Mouse (Mus musculus) hindbrain, postnatal 0 days (tissue): ENCODE results near the gene Defb21. TPM values are rescaled to one million over a fixed set of nuclear protein-coding genes. Genes with fewer than 3 reads are reported as not detected.

Experiments used
- ATAC-seq: fragments of 200-750 bp; cut with Nextera tagmentation; 2 replicates; pipeline ENCODE4 v1.8.0; 2017; ENCODE audit warnings: mild to moderate bottlenecking, moderate TSS enrichment, moderate library complexity
- DNase-seq: peaks from one replicate; pipeline ENCODE4 v3.0.0-alpha.2; 2015; ENCODE audit warnings: low spot score
- H3K27ac ChIP-seq: fragments of 300-500 bp; sonication (generic); 2 replicates; pipeline ENCODE4 v1.5.1; 2014; ENCODE audit warnings: mild to moderate bottlenecking
- H3K27me3 ChIP-seq: fragments of 300-500 bp; sonication (generic); 2 replicates; pipeline ENCODE4 v1.6.1; 2014; ENCODE audit warnings: low read length, mixed read lengths; ENCODE audit not compliant: insufficient read depth
- H3K36me3 ChIP-seq: fragments of 300-500 bp; sonication (generic); 2 replicates; pipeline ENCODE4 v1.6.1; 2014; ENCODE audit warnings: low read length, mixed read lengths; ENCODE audit not compliant: insufficient read depth
- H3K4me1 ChIP-seq: fragments of 300-500 bp; sonication (generic); 2 replicates; pipeline ENCODE4 v1.6.1; 2014; ENCODE audit warnings: antibody characterized with exemption, low read length, mixed read lengths; ENCODE audit not compliant: insufficient read depth
- H3K4me2 ChIP-seq: fragments of 300-500 bp; sonication (generic); 2 replicates; pipeline ENCODE4 v1.6.1; 2014; ENCODE audit warnings: low read depth, mild to moderate bottlenecking, low read length, moderate library complexity, mixed read lengths
- H3K4me3 ChIP-seq: fragments of 300-500 bp; sonication (generic); 2 replicates; pipeline ENCODE4 v1.5.1; 2014; ENCODE audit warnings: low read length
- H3K9ac ChIP-seq: fragments of 300-500 bp; sonication (generic); replicated peaks from 2 replicates; pipeline ENCODE4 v1.6.1; 2014; ENCODE audit warnings: mild to moderate bottlenecking, low read length, moderate library complexity, mixed read lengths
- H3K9me3 ChIP-seq: fragments of 300-500 bp; sonication (generic); 2 replicates; pipeline ENCODE4 v1.6.1; 2016; ENCODE audit warnings: low read length, mixed read lengths
- CTCF ChIP-seq: IDR thresholded peaks from 2 replicates; pipeline ENCODE4 v1.5.1; 2016; ENCODE audit warnings: antibody characterized with exemption, control low read depth, low read depth
- WGBS: fragments of 180-500 bp; shearing (Covaris S2); extraction: QIAGEN DNeasy Blood & Tissue Kit; methylation state at CpG from one replicate; pipeline ENCODE4 v1.1.7; 2014; 5-methylcytosine and 5-hydroxymethylcytosine counted together
- polyA plus RNA-seq: library from polyadenylated mRNA; unstranded; fragments of >200 nt; fragmentation: Nextera tagmentation; extraction: Ambion mirVana; gene quantifications from 2 replicates; pipeline ENCODE4 v1.2.1, GENCODE M21; 2015
- total RNA-seq: library from RNA; depleted of rRNA; stranded (reverse); fragments of >200 nt; gene quantifications from 2 replicates; pipeline ENCODE4 v1.2.3, GENCODE M21; 2014

The Defb21 gene
- total and polyA plus RNA-seq, 2 experiments from 2014 or later, result not detected

GRCm38 (mm10) chr2:152601275-152601960, 28.9 kb downstream of the Defb21 start:
- Histone ChIP-seq H3K9ac (no peak overlapping the region), H3K9me3 (no peaks in the 10 kb centered on the region), H3K27me3 (no peaks in the 10 kb centered on the region), H3K36me3 (no peaks in the 10 kb centered on the region), H3K27ac (no peak overlapping the region), H3K4me2 (no peak overlapping the region), H3K4me1 (no peaks in the 10 kb centered on the region), H3K4me3 (no peak overlapping the region)
- no peak for DNase-seq
- TF ChIP-seq CTCF, result peak; percentile 45
- 80% methylated on average over 4 of the region's 4 CpGs for WGBS
- ATAC-seq, result no peak

- Histone ChIP-seq H3K27me3 (no peaks in the 10 kb centered on the region), H3K27ac (no peak within 1 kb of the TSS), H3K9me3 (no peaks in the 10 kb centered on the region), H3K4me2 (no peak within 1 kb of the TSS), H3K36me3 (no peaks in the 10 kb centered on the region), H3K4me3 (no peak within 1 kb of the TSS), H3K9ac (no peak within 1 kb of the TSS), H3K4me1 (no peaks in the 10 kb centered on the region)
- TF ChIP-seq CTCF, result peak; percentile 44
- 78% methylated on average over 15 of the region's 15 CpGs for WGBS
- ATAC-seq (no peak), DNase-seq (peak; percentile 22)
Observed at GRCm38 (mm10) chr2:152604057-152604456, 31.5 kb downstream of the Defb21 start, which contains the start of gene Defb36. Gene Defb36 (plus strand): TSS chr2:152604327.

- DNase-seq (no peak), ATAC-seq (no peak)
- H3K27me3 ChIP-seq, result no peaks in the 10 kb centered on the region
- no peak overlapping the region for H3K4me2 ChIP-seq
- WGBS, result 77% methylated on average over 6 of the region's 6 CpGs
- H3K36me3 ChIP-seq, result no peaks in the 10 kb centered on the region
- no peak overlapping the region for H3K4me3 ChIP-seq
- no peaks in the 10 kb centered on the region for H3K4me1 ChIP-seq
- no peak overlapping the region for H3K9ac ChIP-seq
- H3K9me3 ChIP-seq, result no peaks in the 10 kb centered on the region
- H3K27ac ChIP-seq, result no peak overlapping the region
- TF ChIP-seq CTCF, result no peak
Observed at GRCm38 (mm10) chr2:152607746-152608145, 35.2 kb downstream of the Defb21 start.

GRCm38 (mm10) chr2:152608719-152609118, 36.2 kb downstream of the Defb21 start:
- no peaks in the 10 kb centered on the region for H3K27me3 ChIP-seq
- no peak overlapping the region for H3K4me2 ChIP-seq
- H3K9me3 ChIP-seq, result no peaks in the 10 kb centered on the region
- no peaks in the 10 kb centered on the region for H3K36me3 ChIP-seq
- H3K9ac ChIP-seq, result no peak overlapping the region
- H3K4me1 ChIP-seq, result no peaks in the 10 kb centered on the region
- ATAC-seq, result no peak
- no peak for DNase-seq
- H3K4me3 ChIP-seq, result no peak overlapping the region
- H3K27ac ChIP-seq, result no peak overlapping the region
- peak; percentile 19; the same call in 1 of the 2 replicates for TF ChIP-seq CTCF
- WGBS, result 92% methylated on average over 1 of the region's 1 CpGs

- no peak overlapping the region for H3K4me3 ChIP-seq
- WGBS, result 48% methylated on average over 7 of the region's 8 CpGs
- no peak overlapping the region for H3K4me2 ChIP-seq
- TF ChIP-seq CTCF, result no peak
- DNase-seq (no peak), ATAC-seq (no peak)
- H3K27me3 ChIP-seq, result no peaks in the 10 kb centered on the region
- no peaks in the 10 kb centered on the region for H3K36me3 ChIP-seq
- H3K4me1 ChIP-seq, result no peaks in the 10 kb centered on the region
- no peak overlapping the region for H3K27ac ChIP-seq
- H3K9me3 ChIP-seq, result no peaks in the 10 kb centered on the region
- no peak overlapping the region for H3K9ac ChIP-seq
Observed at GRCm38 (mm10) chr2:152612193-152612592, 39.6 kb downstream of the Defb21 start.

GRCm38 (mm10) chr2:152615563-152615962, 43.0 kb downstream of the Defb21 start:
- no peaks in the 10 kb centered on the region for H3K9me3 ChIP-seq
- no peak overlapping the region for H3K27ac ChIP-seq
- no peaks in the 10 kb centered on the region for H3K27me3 ChIP-seq
- H3K36me3 ChIP-seq, result no peaks in the 10 kb centered on the region
- H3K4me3 ChIP-seq, result no peak overlapping the region
- DNase-seq (peak; percentile 90), ATAC-seq (peak; percentile 64)
- 13% methylated on average over 7 of the region's 7 CpGs for WGBS
- no peak overlapping the region for H3K4me2 ChIP-seq
- no peak overlapping the region for H3K9ac ChIP-seq
- no peaks in the 10 kb centered on the region for H3K4me1 ChIP-seq
- TF ChIP-seq CTCF, result peak; percentile 92

- WGBS, result 86% methylated on average over 6 of the region's 6 CpGs
- no peak for ATAC-seq
- no peak overlapping the region for H3K27ac ChIP-seq
Observed at GRCm38 (mm10) chr2:152616470-152616869, 43.9 kb downstream of the Defb21 start.

More at GRCm38 (mm10) chr2:152616470-152616869, 43.9 kb downstream of the Defb21 start:
- Histone ChIP-seq H3K4me3 (no peak overlapping the region), H3K9me3 (no peaks in the 10 kb centered on the region), H3K4me2 (no peak overlapping the region), H3K9ac (no peak overlapping the region), H3K36me3 (no peaks in the 10 kb centered on the region), H3K27me3 (no peaks in the 10 kb centered on the region), H3K4me1 (no peaks in the 10 kb centered on the region)
- no peak for DNase-seq
- no peak for TF ChIP-seq CTCF
